Mouse (Mus musculus): ENCODE measurements around the gene Tnni1. TPM values are rescaled to one million over a fixed set of nuclear protein-coding genes. Genes with fewer than 3 reads are reported as not detected.

Gene Tnni1
- polyA plus RNA-seq, 1 experiment: 25.9 TPM

- peaks cover under 1% of the 10 kb centered on the region; the same call in 1 of the 2 replicates for H3K4me1 ChIP-seq (ENCODE audit: control insufficient read depth, insufficient read depth, low read length)
- H3K4me3 ChIP-seq (replicated peaks; ENCODE audit: insufficient read depth, low read depth, low read length): no peak overlapping the region
- WGBS: 76% methylated on average over 5 of the region's 5 CpGs
- peaks cover 2% of the 10 kb centered on the region; the same call in 1 of the 2 replicates for H3K27me3 ChIP-seq (ENCODE audit: control insufficient read depth, insufficient read depth, low read length)
- no peak overlapping the region for H3K27ac ChIP-seq (ENCODE audit: insufficient read depth, low read length)
- no peak for DNase-seq
- TF ChIP-seq POLR2A (IDR thresholded peaks at IDR 0.05; ENCODE audit: borderline replicate concordance, insufficient read depth, low read length) (no peak), CTCF (IDR thresholded peaks at IDR 0.05; ENCODE audit: borderline replicate concordance, insufficient read depth, low read depth, low read length) (no peak)
Observed at GRCm38 (mm10) chr1:135813687-135814395, 34.6 kb downstream of the Tnni1 start.

- Histone ChIP-seq H3K27me3 (ENCODE audit: control insufficient read depth, insufficient read depth, low read length) (peaks cover 5% of the 10 kb centered on the region; the same call in 1 of the 2 replicates), H3K4me3 (replicated peaks; ENCODE audit: insufficient read depth, low read depth, low read length) (no peak overlapping the region), H3K27ac (ENCODE audit: insufficient read depth, low read length) (no peak overlapping the region), H3K4me1 (ENCODE audit: control insufficient read depth, insufficient read depth, low read length) (peaks cover 3% of the 10 kb centered on the region; the same call in 1 of the 2 replicates)
- DNase-seq: no peak
- TF ChIP-seq POLR2A (IDR thresholded peaks at IDR 0.05; ENCODE audit: borderline replicate concordance, insufficient read depth, low read length) (no peak), CTCF (IDR thresholded peaks at IDR 0.05; ENCODE audit: borderline replicate concordance, insufficient read depth, low read depth, low read length) (no peak)
- 65% methylated on average over 5 of the region's 5 CpGs for WGBS
Observed at GRCm38 (mm10) chr1:135814531-135814930, 35.3 kb downstream of the Tnni1 start.

GRCm38 (mm10) chr1:135817595-135817994 is 38.4 kb downstream of the Tnni1 start:
- DNase-seq: no peak
- Histone ChIP-seq H3K27ac (ENCODE audit: insufficient read depth, low read length) (no peak overlapping the region), H3K4me3 (replicated peaks; ENCODE audit: insufficient read depth, low read depth, low read length) (no peak overlapping the region), H3K4me1 (ENCODE audit: control insufficient read depth, insufficient read depth, low read length) (peaks cover 3% of the 10 kb centered on the region; the same call in 1 of the 2 replicates), H3K27me3 (ENCODE audit: control insufficient read depth, insufficient read depth, low read length) (peaks cover 5% of the 10 kb centered on the region; the same call in 1 of the 2 replicates)
- TF ChIP-seq POLR2A (IDR thresholded peaks at IDR 0.05; ENCODE audit: borderline replicate concordance, insufficient read depth, low read length): no peak
- 78% methylated on average over 4 of the region's 4 CpGs for WGBS

- Histone ChIP-seq H3K4me3 (replicated peaks; ENCODE audit: insufficient read depth, low read depth, low read length) (peak within 1 kb of the TSS; percentile 20), H3K4me1 (ENCODE audit: control insufficient read depth, insufficient read depth, low read length) (peaks cover 3% of the 10 kb centered on the region; the same call in 1 of the 2 replicates), H3K27me3 (ENCODE audit: control insufficient read depth, insufficient read depth, low read length) (peaks cover 5% of the 10 kb centered on the region; the same call in 1 of the 2 replicates), H3K27ac (ENCODE audit: insufficient read depth, low read length) (no peak within 1 kb of the TSS)
- peak; percentile 14 to 23 for DNase-seq
- WGBS: under 1% methylated on average over 63 of the region's 63 CpGs
- TF ChIP-seq POLR2A (IDR thresholded peaks at IDR 0.05; ENCODE audit: borderline replicate concordance, insufficient read depth, low read length) (no peak), CTCF (IDR thresholded peaks at IDR 0.05; ENCODE audit: borderline replicate concordance, insufficient read depth, low read depth, low read length) (no peak)
Observed at GRCm38 (mm10) chr1:135818481-135819086, 39.4 kb downstream of the Tnni1 start, which contains the start of gene Lad1. Gene Lad1 (plus strand): TSS chr1:135818598.

- TF ChIP-seq POLR2A (IDR thresholded peaks at IDR 0.05; ENCODE audit: borderline replicate concordance, insufficient read depth, low read length) (no peak), CTCF (IDR thresholded peaks at IDR 0.05; ENCODE audit: borderline replicate concordance, insufficient read depth, low read depth, low read length) (no peak)
- no peak for DNase-seq
- peaks cover 5% of the 10 kb centered on the region; the same call in 1 of the 2 replicates for H3K27me3 ChIP-seq (ENCODE audit: control insufficient read depth, insufficient read depth, low read length)
- H3K4me1 ChIP-seq (ENCODE audit: control insufficient read depth, insufficient read depth, low read length): peaks cover 3% of the 10 kb centered on the region; the same call in 1 of the 2 replicates
- 95% methylated on average over 10 of the region's 10 CpGs for WGBS
- H3K27ac ChIP-seq (ENCODE audit: insufficient read depth, low read length): no peak overlapping the region
- no peak overlapping the region for H3K4me3 ChIP-seq (replicated peaks; ENCODE audit: insufficient read depth, low read depth, low read length)
Observed at GRCm38 (mm10) chr1:135820071-135820470, 40.8 kb downstream of the Tnni1 start.

- WGBS: 86% methylated on average over 16 of the region's 16 CpGs
- H3K27me3 ChIP-seq (ENCODE audit: control insufficient read depth, insufficient read depth, low read length): peaks cover 5% of the 10 kb centered on the region; the same call in 1 of the 2 replicates
- no peak for TF ChIP-seq POLR2A (IDR thresholded peaks at IDR 0.05; ENCODE audit: borderline replicate concordance, insufficient read depth, low read length)
- TF ChIP-seq CTCF (IDR thresholded peaks at IDR 0.05; ENCODE audit: borderline replicate concordance, insufficient read depth, low read depth, low read length): no peak
Observed at GRCm38 (mm10) chr1:135820736-135821364, 41.6 kb downstream of the Tnni1 start.

GRCm38 (mm10) chr1:135821780-135822179 is 42.5 kb downstream of the Tnni1 start:
- WGBS: 42% methylated on average over 7 of the region's 7 CpGs
- Histone ChIP-seq H3K4me1 (ENCODE audit: control insufficient read depth, insufficient read depth, low read length) (peaks cover 3% of the 10 kb centered on the region; the same call in 1 of the 2 replicates), H3K4me3 (replicated peaks; ENCODE audit: insufficient read depth, low read depth, low read length) (no peak overlapping the region), H3K27me3 (ENCODE audit: control insufficient read depth, insufficient read depth, low read length) (peaks cover 5% of the 10 kb centered on the region; the same call in 1 of the 2 replicates), H3K27ac (ENCODE audit: insufficient read depth, low read length) (no peak overlapping the region)
- no peak for TF ChIP-seq POLR2A (IDR thresholded peaks at IDR 0.05; ENCODE audit: borderline replicate concordance, insufficient read depth, low read length)
- TF ChIP-seq CTCF (IDR thresholded peaks at IDR 0.05; ENCODE audit: borderline replicate concordance, insufficient read depth, low read depth, low read length): no peak
- no peak for DNase-seq

More at GRCm38 (mm10) chr1:135820736-135821364, 41.6 kb downstream of the Tnni1 start:
- no peak overlapping the region for H3K4me3 ChIP-seq (replicated peaks; ENCODE audit: insufficient read depth, low read depth, low read length)
- H3K27ac ChIP-seq (ENCODE audit: insufficient read depth, low read length): no peak overlapping the region
- peaks cover 3% of the 10 kb centered on the region; the same call in 1 of the 2 replicates for H3K4me1 ChIP-seq (ENCODE audit: control insufficient read depth, insufficient read depth, low read length)
- no peak for DNase-seq
